Mouse (Mus musculus): Measurements from ENCODE around the gene Phb. TPM values are rescaled to one million over a fixed set of nuclear protein-coding genes. Genes with fewer than 3 reads are reported as not detected.

Gene Phb
- 90.4 and 124 TPM in 2 replicates for polyA plus RNA-seq (2012; rRNA removed)
- 148 and 153 TPM in 2 replicates for polyA plus RNA-seq (2014; fragmentation: Nextera tagmentation; extraction: Ambion mirVana)

- WGBS (ENCODE audit: insufficient replicate concordance), result 0% methylated on average over 25 of the region's 25 CpGs
- TF ChIP-seq CTCF (IDR thresholded peaks at IDR 0.05; ENCODE audit: low read depth) (no peak), EP300 (IDR thresholded peaks at IDR 0.05; ENCODE audit: low read depth) (no peak)
- peak within 1 kb of the TSS; percentile 79 for H3K9ac ChIP-seq (replicated peaks)
- ATAC-seq (ENCODE audit: insufficient read depth) (peak; percentile 93), DNase-seq (ENCODE audit: low read depth in 3 of 3, low spot score in 3 of 3) (peak; percentile 93 to 97 (median 96))
- no peaks in the 10 kb centered on the region for H3K27me3 ChIP-seq (ENCODE audit: control insufficient read depth, insufficient read depth, low read length)
- peak within 1 kb of the TSS; percentile 80 to 99 for H3K4me3 ChIP-seq (ENCODE audit: insufficient read depth in 1 of 2, low read depth in 2 of 2, low read length in 2 of 2)
- H3K4me2 ChIP-seq (ENCODE audit: low read depth), result peak within 1 kb of the TSS; percentile 92
- peaks cover 3% of the 10 kb centered on the region for H3K36me3 ChIP-seq (replicated peaks; ENCODE audit: control insufficient read depth, insufficient read depth, low read depth)
- H3K27ac ChIP-seq, result peak within 1 kb of the TSS; percentile 41
- H3K9me3 ChIP-seq (ENCODE audit: control insufficient read depth, low read length), result no peaks in the 10 kb centered on the region
- H3K4me1 ChIP-seq (replicated peaks; ENCODE audit: control insufficient read depth in 2 of 2, insufficient read depth in 2 of 2, low read length in 1 of 2), result peaks cover 2 to 7% of the 10 kb centered on the region in 2 experiments
These were observed at the start of gene Phb for GRCm38 (mm10) chr11:95666529-95667149. Phb (plus strand) TSS chr11:95666957.

- no peak overlapping the region for H3K27ac ChIP-seq
- TF ChIP-seq CTCF (IDR thresholded peaks at IDR 0.05; ENCODE audit: low read depth) (no peak), EP300 (IDR thresholded peaks at IDR 0.05; ENCODE audit: low read depth) (no peak)
- H3K36me3 ChIP-seq (replicated peaks; ENCODE audit: control insufficient read depth, insufficient read depth, low read depth), result no peaks in the 10 kb centered on the region
- 38% methylated on average over 19 of the region's 19 CpGs for WGBS (ENCODE audit: insufficient replicate concordance)
- no peak overlapping the region for H3K4me2 ChIP-seq (ENCODE audit: low read depth)
- DNase-seq (ENCODE audit: low read depth in 3 of 3, low spot score in 3 of 3) (no peak), ATAC-seq (ENCODE audit: insufficient read depth) (no peak)
- H3K27me3 ChIP-seq (ENCODE audit: control insufficient read depth, insufficient read depth, low read length), result no peaks in the 10 kb centered on the region; the same call in 1 of the 2 replicates
- H3K9me3 ChIP-seq (ENCODE audit: control insufficient read depth, low read length), result no peaks in the 10 kb centered on the region
- H3K4me3 ChIP-seq (ENCODE audit: insufficient read depth in 1 of 2, low read depth in 2 of 2, low read length in 2 of 2), result no peak overlapping the region
- H3K4me1 ChIP-seq (replicated peaks; ENCODE audit: control insufficient read depth in 2 of 2, insufficient read depth in 2 of 2, low read length in 1 of 2), result no peaks in the 10 kb centered on the region
- H3K9ac ChIP-seq (replicated peaks), result no peak overlapping the region
These were observed 48.8 kb upstream of the Phb start for GRCm38 (mm10) chr11:95617785-95618465.

GRCm38 (mm10) chr11:95619081-95619480 is 47.7 kb upstream of the Phb start:
- no peaks in the 10 kb centered on the region; the same call in 1 of the 2 replicates for H3K27me3 ChIP-seq (ENCODE audit: control insufficient read depth, insufficient read depth, low read length)
- H3K9ac ChIP-seq (replicated peaks), result no peak overlapping the region
- 53% methylated on average over 3 of the region's 3 CpGs for WGBS (ENCODE audit: insufficient replicate concordance)
- H3K27ac ChIP-seq, result no peak overlapping the region
- no peak for ATAC-seq (ENCODE audit: insufficient read depth)
- H3K4me2 ChIP-seq (ENCODE audit: low read depth), result no peak overlapping the region
- H3K4me1 ChIP-seq (replicated peaks; ENCODE audit: control insufficient read depth in 2 of 2, insufficient read depth in 2 of 2, low read length in 1 of 2), result no peaks in the 10 kb centered on the region
- no peak overlapping the region for H3K4me3 ChIP-seq (ENCODE audit: insufficient read depth in 1 of 2, low read depth in 2 of 2, low read length in 2 of 2)
- H3K36me3 ChIP-seq (replicated peaks; ENCODE audit: control insufficient read depth, insufficient read depth, low read depth), result no peaks in the 10 kb centered on the region
- no peak for TF ChIP-seq EP300 (IDR thresholded peaks at IDR 0.05; ENCODE audit: low read depth)
- no peak for TF ChIP-seq CTCF (IDR thresholded peaks at IDR 0.05; ENCODE audit: low read depth)
- H3K9me3 ChIP-seq (ENCODE audit: control insufficient read depth, low read length), result no peaks in the 10 kb centered on the region
- no peak for DNase-seq (ENCODE audit: low read depth in 3 of 3, low spot score in 3 of 3)

GRCm38 (mm10) chr11:95619886-95620444 is 46.8 kb upstream of the Phb start:
- H3K4me1 ChIP-seq (replicated peaks; ENCODE audit: control insufficient read depth in 2 of 2, insufficient read depth in 2 of 2, low read length in 1 of 2), result no peaks in the 10 kb centered on the region
- no peak overlapping the region for H3K9ac ChIP-seq (replicated peaks)
- H3K4me2 ChIP-seq (ENCODE audit: low read depth), result no peak overlapping the region
- H3K27me3 ChIP-seq (ENCODE audit: control insufficient read depth, insufficient read depth, low read length), result no peaks in the 10 kb centered on the region; the same call in 1 of the 2 replicates
- 60% methylated on average over 5 of the region's 5 CpGs for WGBS (ENCODE audit: insufficient replicate concordance)
- H3K36me3 ChIP-seq (replicated peaks; ENCODE audit: control insufficient read depth, insufficient read depth, low read depth), result no peaks in the 10 kb centered on the region
- DNase-seq (ENCODE audit: low read depth in 3 of 3, low spot score in 3 of 3) (no peak), ATAC-seq (ENCODE audit: insufficient read depth) (no peak)
- no peak overlapping the region for H3K27ac ChIP-seq
- TF ChIP-seq EP300 (IDR thresholded peaks at IDR 0.05; ENCODE audit: low read depth) (no peak), CTCF (IDR thresholded peaks at IDR 0.05; ENCODE audit: low read depth) (no peak)
- H3K9me3 ChIP-seq (ENCODE audit: control insufficient read depth, low read length), result no peaks in the 10 kb centered on the region
- no peak overlapping the region for H3K4me3 ChIP-seq (ENCODE audit: insufficient read depth in 1 of 2, low read depth in 2 of 2, low read length in 2 of 2)

GRCm38 (mm10) chr11:95621010-95621409 is 45.7 kb upstream of the Phb start:
- H3K4me1 ChIP-seq (replicated peaks; ENCODE audit: control insufficient read depth in 2 of 2, insufficient read depth in 2 of 2, low read length in 1 of 2), result no peaks in the 10 kb centered on the region
- DNase-seq (ENCODE audit: low read depth in 3 of 3, low spot score in 3 of 3), result no peak
- 33% methylated on average over 4 of the region's 4 CpGs for WGBS (ENCODE audit: insufficient replicate concordance)

More at GRCm38 (mm10) chr11:95621010-95621409, 45.7 kb upstream of the Phb start:
- no peak overlapping the region for H3K4me3 ChIP-seq (ENCODE audit: insufficient read depth in 1 of 2, low read depth in 2 of 2, low read length in 2 of 2)
- H3K9me3 ChIP-seq (ENCODE audit: control insufficient read depth, low read length), result no peaks in the 10 kb centered on the region
- no peak for ATAC-seq (ENCODE audit: insufficient read depth)
- TF ChIP-seq EP300 (IDR thresholded peaks at IDR 0.05; ENCODE audit: low read depth) (no peak), CTCF (IDR thresholded peaks at IDR 0.05; ENCODE audit: low read depth) (no peak)
- no peaks in the 10 kb centered on the region for H3K36me3 ChIP-seq (replicated peaks; ENCODE audit: control insufficient read depth, insufficient read depth, low read depth)
- no peak overlapping the region for H3K27ac ChIP-seq
- H3K9ac ChIP-seq (replicated peaks), result no peak overlapping the region
- H3K27me3 ChIP-seq (ENCODE audit: control insufficient read depth, insufficient read depth, low read length), result no peaks in the 10 kb centered on the region; the same call in 1 of the 2 replicates
- no peak overlapping the region for H3K4me2 ChIP-seq (ENCODE audit: low read depth)
